Mouse (Mus musculus) heart, embryonic 13.5 days (tissue): ENCODE measurements around the gene Kctd18. TPM values are rescaled to one million over a fixed set of nuclear protein-coding genes. Genes with fewer than 3 reads are reported as not detected.
A peak's percentile ranks its signal among the peaks of the same experiment; 100 is the strongest.

Source experiments
- ATAC-seq: fragments of 200-750 bp; cut with Nextera tagmentation; 2 replicates; pipeline ENCODE4 v1.8.0; 2017; ENCODE audit warnings: moderate TSS enrichment; ENCODE audit not compliant: insufficient number of reproducible peaks, low FRiP score, low TSS enrichment; ENCODE audit errors: extremely low read depth
- H3K27ac ChIP-seq: fragments of 300-500 bp; sonication (generic); replicated peaks from 2 replicates; pipeline ENCODE4 v1.5.1; 2015; ENCODE audit warnings: moderate library complexity, mild to moderate bottlenecking, inconsistent platforms
- H3K27me3 ChIP-seq: fragments of 300-500 bp; sonication (generic); replicated peaks from 2 replicates; pipeline ENCODE4 v1.6.1; 2015; ENCODE audit warnings: mild to moderate bottlenecking, inconsistent platforms
- H3K36me3 ChIP-seq: fragments of 300-500 bp; sonication (generic); 2 replicates; pipeline ENCODE4 v1.6.1; 2015; ENCODE audit warnings: mild to moderate bottlenecking, inconsistent platforms
- H3K4me1 ChIP-seq: fragments of 300-500 bp; sonication (generic); 2 replicates; pipeline ENCODE4 v1.6.1; 2015; ENCODE audit warnings: inconsistent platforms
- H3K4me2 ChIP-seq: fragments of 300-500 bp; sonication (generic); 2 replicates; pipeline ENCODE4 v1.6.1; 2015; ENCODE audit warnings: inconsistent platforms, mild to moderate bottlenecking, moderate library complexity
- H3K4me3 ChIP-seq: fragments of 300-500 bp; sonication (generic); 2 replicates; pipeline ENCODE4 v1.5.1; 2015; ENCODE audit warnings: moderate library complexity, mild to moderate bottlenecking, inconsistent platforms
- H3K9ac ChIP-seq: fragments of 300-500 bp; sonication (generic); 2 replicates; pipeline ENCODE4 v1.6.1; 2015; ENCODE audit warnings: inconsistent platforms, mild to moderate bottlenecking, moderate library complexity
- H3K9me3 ChIP-seq: fragments of 300-500 bp; sonication (generic); 2 replicates; pipeline ENCODE4 v1.6.1; 2016; ENCODE audit warnings: inconsistent platforms
- WGBS: fragments of 180-500 bp; shearing (Covaris S2); methylation state at CpG from one replicate; pipeline ENCODE4 v1.1.7; 2015; ENCODE audit warnings: mixed read lengths; 5-methylcytosine and 5-hydroxymethylcytosine counted together
- polyA plus RNA-seq: library from polyadenylated mRNA; unstranded; fragments of >200 nt; fragmentation: Nextera tagmentation; extraction: Ambion mirVana; gene quantifications from 2 replicates; pipeline ENCODE4 v1.2.1, GENCODE M21; 2015

The Kctd18 gene
- polyA plus RNA-seq, result 8.7 and 9.8 TPM in 2 replicates

DNA sequence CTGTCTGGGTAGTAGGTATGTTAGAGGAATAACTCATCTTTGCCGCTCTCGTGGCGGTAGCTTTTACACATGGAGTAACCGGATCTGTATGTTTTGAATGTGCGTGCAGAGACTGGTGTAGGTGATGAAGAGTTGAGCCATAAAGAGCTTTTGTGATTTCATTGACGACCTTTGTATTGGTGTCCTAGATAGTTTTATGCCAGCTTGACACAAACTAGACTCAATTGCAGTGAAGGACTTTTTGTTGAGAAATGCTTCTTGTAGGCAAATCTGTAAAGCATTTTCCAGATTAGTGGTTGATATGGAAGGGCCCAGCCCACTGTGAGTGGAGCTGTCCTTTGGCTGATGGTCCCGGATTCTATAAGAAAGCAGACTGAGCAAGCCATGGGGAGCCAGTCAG lies at the start of gene Kctd18:
Kctd18 (minus strand) TSS at position 101 of the 400 bp plus-strand sequence.
- WGBS, result 92% methylated on average over 7 of the region's 7 CpGs
- H3K27me3 ChIP-seq, result no peaks in the 10 kb centered on the region
- H3K36me3 ChIP-seq, result peaks cover 80% of the 10 kb centered on the region
- no peak within 1 kb of the TSS for H3K4me3 ChIP-seq
- H3K27ac ChIP-seq, result no peak within 1 kb of the TSS
- H3K9ac ChIP-seq, result no peak within 1 kb of the TSS
- no peaks in the 10 kb centered on the region for H3K9me3 ChIP-seq
- no peak within 1 kb of the TSS for H3K4me2 ChIP-seq
- no peak for ATAC-seq
- H3K4me1 ChIP-seq, result no peaks in the 10 kb centered on the region

- 74% methylated on average over 3 of the region's 3 CpGs for WGBS
- H3K4me1 ChIP-seq, result no peaks in the 10 kb centered on the region
- H3K27me3 ChIP-seq, result no peaks in the 10 kb centered on the region
- H3K9me3 ChIP-seq, result no peaks in the 10 kb centered on the region
- no peak overlapping the region for H3K4me2 ChIP-seq
- no peak overlapping the region for H3K27ac ChIP-seq
- H3K9ac ChIP-seq, result no peak overlapping the region
- no peak overlapping the region for H3K4me3 ChIP-seq
- ATAC-seq, result no peak
- H3K36me3 ChIP-seq, result no peaks in the 10 kb centered on the region
Observed at GRCm38 (mm10) chr1:58065606-58066005, 46.9 kb upstream of the Kctd18 start.

GRCm38 (mm10) chr1:58065151-58065550 lies 46.4 kb upstream of the Kctd18 start:
- H3K36me3 ChIP-seq, result no peaks in the 10 kb centered on the region
- no peaks in the 10 kb centered on the region for H3K4me1 ChIP-seq
- no peak overlapping the region for H3K27ac ChIP-seq
- WGBS, result 82% methylated on average over 5 of the region's 5 CpGs
- no peak overlapping the region for H3K9ac ChIP-seq
- H3K9me3 ChIP-seq, result no peaks in the 10 kb centered on the region
- H3K4me2 ChIP-seq, result no peak overlapping the region
- no peak overlapping the region for H3K4me3 ChIP-seq
- H3K27me3 ChIP-seq, result no peaks in the 10 kb centered on the region
- ATAC-seq, result no peak

- no peaks in the 10 kb centered on the region for H3K27me3 ChIP-seq
- H3K36me3 ChIP-seq, result no peaks in the 10 kb centered on the region
- H3K4me1 ChIP-seq, result no peaks in the 10 kb centered on the region; the same call in 1 of the 2 replicates
- no peaks in the 10 kb centered on the region for H3K9me3 ChIP-seq
- no peak overlapping the region for H3K4me3 ChIP-seq
- H3K9ac ChIP-seq, result no peak overlapping the region
- no peak for ATAC-seq
- H3K4me2 ChIP-seq, result no peak overlapping the region
- WGBS, result 84% methylated on average over 7 of the region's 7 CpGs
- H3K27ac ChIP-seq, result no peak overlapping the region
Observed at GRCm38 (mm10) chr1:58062131-58062530, 43.4 kb upstream of the Kctd18 start.

GRCm38 (mm10) chr1:58058846-58059245 lies 40.1 kb upstream of the Kctd18 start:
- no peak for ATAC-seq
- Histone ChIP-seq H3K27ac (no peak overlapping the region), H3K27me3 (no peaks in the 10 kb centered on the region), H3K36me3 (no peaks in the 10 kb centered on the region), H3K4me1 (peaks cover 5% of the 10 kb centered on the region; the same call in 1 of the 2 replicates), H3K9me3 (no peaks in the 10 kb centered on the region), H3K9ac (no peak overlapping the region), H3K4me3 (no peak overlapping the region), H3K4me2 (no peak overlapping the region)
- 88% methylated on average over 4 of the region's 4 CpGs for WGBS

- no peak for ATAC-seq
- H3K36me3 ChIP-seq, result no peaks in the 10 kb centered on the region
- H3K9me3 ChIP-seq, result no peaks in the 10 kb centered on the region
- 53% methylated on average over 11 of the region's 11 CpGs for WGBS
- no peak overlapping the region for H3K9ac ChIP-seq
- no peaks in the 10 kb centered on the region for H3K27me3 ChIP-seq
- H3K4me2 ChIP-seq, result peak overlapping the region; percentile 36
- 0 out of 2 replicates have a peak overlapping the region, but pooled peaks have one; percentile 20 for H3K27ac ChIP-seq
- H3K4me1 ChIP-seq, result peaks cover 5% of the 10 kb centered on the region; the same call in 1 of the 2 replicates
- no peak overlapping the region for H3K4me3 ChIP-seq
Observed at GRCm38 (mm10) chr1:58056939-58057338, 38.2 kb upstream of the Kctd18 start.

DNA sequence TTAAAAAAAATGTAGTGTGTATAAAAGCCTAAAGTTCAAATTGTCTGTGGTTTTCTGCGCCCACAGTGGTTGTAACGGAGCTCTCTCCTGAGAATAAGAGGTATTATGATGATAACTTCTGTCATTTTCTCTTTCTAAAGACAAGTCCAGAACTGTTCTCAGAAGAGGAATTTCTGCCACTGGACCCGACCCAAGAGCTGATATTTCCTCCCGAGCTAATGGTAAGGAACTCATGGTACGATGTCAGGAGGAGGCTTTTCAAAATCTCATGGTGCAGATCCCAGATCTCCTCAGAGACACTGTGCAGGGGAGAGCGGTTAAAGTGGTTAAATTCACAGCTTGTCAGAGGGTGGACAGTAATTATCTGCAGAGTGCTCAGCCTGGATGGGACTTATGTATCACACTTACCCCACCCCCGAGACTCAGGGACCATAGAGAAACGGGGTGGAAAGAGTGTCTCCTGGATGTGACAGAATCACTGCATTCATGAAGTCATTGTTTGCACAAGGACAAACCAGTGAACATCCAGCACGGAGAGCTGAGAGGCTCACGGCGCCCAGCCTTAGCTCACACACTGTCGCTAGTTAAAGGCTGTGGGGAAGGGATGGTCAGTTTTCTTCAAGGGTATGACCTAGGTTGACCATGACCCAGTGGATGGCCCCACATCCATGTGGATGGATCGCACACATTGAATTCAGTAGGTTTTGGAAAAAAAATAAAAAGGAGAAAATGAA lies 37.5 kb upstream of the Kctd18 start:
- ATAC-seq, result no peak; the same call in 1 of the 2 replicates
- 0 out of 2 replicates have a peak overlapping the region, but pooled peaks have one; percentile 20 for H3K27ac ChIP-seq
- H3K4me3 ChIP-seq, result no peak overlapping the region

GRCm38 (mm10) chr1:58055598-58055997 lies 36.8 kb upstream of the Kctd18 start:
- no peak overlapping the region for H3K27ac ChIP-seq
- no peak overlapping the region for H3K4me2 ChIP-seq
- peaks cover 5% of the 10 kb centered on the region; the same call in 1 of the 2 replicates for H3K4me1 ChIP-seq
- no peaks in the 10 kb centered on the region for H3K9me3 ChIP-seq
- H3K9ac ChIP-seq, result no peak overlapping the region
- no peak for ATAC-seq
- no peaks in the 10 kb centered on the region for H3K36me3 ChIP-seq
- no peak overlapping the region for H3K4me3 ChIP-seq
- H3K27me3 ChIP-seq, result no peaks in the 10 kb centered on the region
- 84% methylated on average over 11 of the region's 11 CpGs for WGBS

More for the DNA sequence above, 37.5 kb upstream of the Kctd18 start:
- no peaks in the 10 kb centered on the region for H3K9me3 ChIP-seq
- WGBS, result 66% methylated on average over 13 of the region's 13 CpGs
- H3K4me1 ChIP-seq, result peaks cover 5% of the 10 kb centered on the region; the same call in 1 of the 2 replicates
- peak overlapping the region; percentile 36 for H3K4me2 ChIP-seq
- no peaks in the 10 kb centered on the region for H3K27me3 ChIP-seq
- no peak overlapping the region for H3K9ac ChIP-seq
- no peaks in the 10 kb centered on the region for H3K36me3 ChIP-seq

GRCm38 (mm10) chr1:58049126-58049525 lies 30.4 kb upstream of the Kctd18 start:
- Histone ChIP-seq H3K4me3 (no peak overlapping the region), H3K4me1 (no peaks in the 10 kb centered on the region), H3K36me3 (no peaks in the 10 kb centered on the region), H3K9ac (no peak overlapping the region), H3K9me3 (no peaks in the 10 kb centered on the region), H3K4me2 (no peak overlapping the region), H3K27ac (no peak overlapping the region), H3K27me3 (no peaks in the 10 kb centered on the region)
- ATAC-seq, result no peak
- 80% methylated on average over 5 of the region's 5 CpGs for WGBS

DNA sequence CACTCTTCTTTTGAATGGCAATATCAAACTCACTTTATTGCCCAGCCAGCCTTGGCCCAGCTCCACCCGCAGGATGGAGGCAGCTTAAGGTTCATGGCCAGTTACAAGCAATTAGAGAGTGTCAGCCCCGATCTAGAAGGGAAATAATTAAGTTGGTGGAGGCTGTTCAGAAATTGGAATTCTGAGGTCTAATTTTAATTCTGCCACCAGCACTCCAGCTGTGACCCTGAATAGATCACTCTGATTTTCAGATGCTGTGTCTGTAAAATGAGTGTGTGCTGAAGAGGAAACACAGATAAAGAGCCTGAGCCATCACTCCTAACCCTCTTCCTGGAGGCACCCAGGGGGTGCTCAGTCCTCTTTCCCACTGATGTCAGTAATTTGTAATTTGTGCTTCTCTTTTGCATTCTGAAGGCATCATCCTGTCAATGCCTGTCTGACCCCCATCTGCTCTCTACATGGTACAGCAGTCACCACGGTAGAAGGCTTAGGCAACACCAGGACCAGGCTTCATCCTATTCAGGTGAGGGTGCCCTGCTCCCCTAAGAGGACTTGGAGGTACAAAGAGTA lies 28.1 kb upstream of the Kctd18 start:
- H3K27ac ChIP-seq, result no peak overlapping the region
- H3K4me3 ChIP-seq, result no peak overlapping the region
- no peaks in the 10 kb centered on the region for H3K9me3 ChIP-seq
- no peak overlapping the region for H3K4me2 ChIP-seq
- H3K36me3 ChIP-seq, result no peaks in the 10 kb centered on the region
- no peaks in the 10 kb centered on the region for H3K4me1 ChIP-seq
- 71% methylated on average over 3 of the region's 3 CpGs for WGBS
- H3K9ac ChIP-seq, result no peak overlapping the region
- no peak for ATAC-seq
- H3K27me3 ChIP-seq, result no peaks in the 10 kb centered on the region

DNA sequence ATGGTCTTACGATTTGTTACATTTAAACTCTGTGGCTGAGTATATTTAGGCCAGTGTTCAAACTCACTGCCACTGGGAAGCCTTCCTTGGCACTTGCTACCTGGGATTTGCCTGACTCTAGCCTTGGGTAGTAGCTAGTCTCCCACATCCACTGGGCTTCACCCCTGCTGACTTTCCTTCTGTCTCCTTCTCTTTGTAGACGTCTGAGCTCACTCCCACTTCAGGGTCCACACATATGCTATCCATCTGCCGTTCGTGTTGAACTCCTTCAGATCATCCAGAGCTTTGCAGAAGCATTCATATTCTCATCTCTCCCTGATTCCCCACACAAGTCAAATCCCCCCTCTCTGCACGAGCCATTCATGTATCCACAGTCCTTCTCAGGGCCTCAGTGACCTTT lies 26.8 kb upstream of the Kctd18 start:
- WGBS, result 73% methylated on average over 5 of the region's 5 CpGs
- ATAC-seq, result no peak
- H3K9ac ChIP-seq, result no peak overlapping the region

More for the DNA sequence above, 26.8 kb upstream of the Kctd18 start:
- Histone ChIP-seq H3K27ac (no peak overlapping the region), H3K4me3 (no peak overlapping the region), H3K9me3 (no peaks in the 10 kb centered on the region), H3K27me3 (no peaks in the 10 kb centered on the region), H3K4me1 (no peaks in the 10 kb centered on the region), H3K36me3 (no peaks in the 10 kb centered on the region), H3K4me2 (no peak overlapping the region)
